Mouse (Mus musculus): ENCODE measurements around the gene Dlx2.

GRCm38 (mm10) chr2:71534242-71535052 lies 12.1 kb downstream of the Dlx2 start:
- TF ChIP-seq GATA1 (IDR thresholded peaks at IDR 0.05; ENCODE audit: low read length) (no peak), TAL1 (IDR thresholded peaks at IDR 0.05; ENCODE audit: low read length) (no peak)
